Mouse (Mus musculus) lung, postnatal 10 days (tissue): ENCODE measurements around the gene Myh3.
A peak's percentile ranks its signal among the peaks of the same experiment; 100 is the strongest.
"Not testable (repeated sequence)": the region's sequence is repeated elsewhere in the genome, so short reads cannot be mapped to it uniquely, and the experiment has no call there.

Experiments
- DNase-seq: peaks from one replicate; pipeline ENCODE4 v3.0.0; 2021

Gene Myh3

DNA sequence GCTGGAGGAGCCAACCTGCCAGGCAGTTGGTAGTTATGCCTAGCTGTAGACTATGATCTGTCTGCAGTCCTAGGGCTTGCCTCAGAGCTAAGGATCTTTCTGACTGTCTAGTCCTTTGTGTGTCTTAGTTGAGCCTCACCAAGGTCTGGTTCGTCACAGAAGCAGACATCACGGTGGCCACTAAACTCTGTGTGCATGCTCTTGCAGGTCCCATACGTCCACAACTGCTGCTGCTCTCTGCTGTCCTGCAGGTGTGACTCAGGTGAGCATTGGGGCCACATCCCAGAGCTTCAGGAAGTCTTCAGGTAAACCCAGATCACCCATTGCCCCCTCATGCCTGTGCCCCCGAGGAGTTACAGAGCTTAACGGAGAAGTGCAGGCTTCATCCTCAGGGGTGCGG is 788 bp downstream of the Myh3 start:
- DNase-seq = no peak

DNA sequence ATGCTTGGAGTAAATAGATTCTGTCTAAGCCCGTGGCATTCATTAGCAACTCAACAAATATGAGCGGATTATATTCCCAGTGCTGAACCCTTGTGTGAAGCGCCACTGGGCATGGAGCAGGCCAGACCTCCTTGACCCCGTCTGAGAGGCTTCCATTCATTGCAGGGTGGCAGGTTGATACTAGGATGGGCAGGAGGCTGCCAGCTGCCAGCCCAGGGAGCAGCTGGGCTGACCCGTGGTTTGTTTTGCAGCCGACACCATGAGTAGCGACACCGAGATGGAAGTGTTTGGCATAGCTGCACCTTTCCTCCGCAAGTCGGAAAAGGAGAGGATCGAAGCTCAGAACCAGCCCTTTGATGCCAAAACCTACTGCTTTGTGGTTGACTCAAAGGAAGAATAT is 1.6 kb downstream of the Myh3 start:
- no peak for DNase-seq

DNA sequence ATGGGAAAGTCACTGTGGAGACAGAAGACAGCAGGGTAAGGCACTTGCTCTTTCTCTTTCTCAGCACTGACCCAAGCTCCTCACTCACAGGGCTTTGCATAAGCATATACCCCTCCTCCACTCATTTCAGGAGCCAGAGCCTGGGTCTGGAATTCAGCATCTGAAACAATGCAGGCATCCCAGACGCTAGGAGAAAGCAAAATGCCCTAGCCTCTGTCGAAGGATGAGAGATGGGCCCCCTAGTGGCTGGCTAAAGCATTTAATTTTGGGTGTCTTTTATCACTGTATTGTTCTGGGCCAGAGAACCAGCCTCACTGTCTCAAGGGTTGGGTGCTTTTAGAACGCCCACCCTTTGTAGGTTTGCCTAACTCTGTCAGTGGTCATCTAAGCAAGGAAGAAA is 2.1 kb downstream of the Myh3 start:
- DNase-seq = peak; percentile 78

DNA sequence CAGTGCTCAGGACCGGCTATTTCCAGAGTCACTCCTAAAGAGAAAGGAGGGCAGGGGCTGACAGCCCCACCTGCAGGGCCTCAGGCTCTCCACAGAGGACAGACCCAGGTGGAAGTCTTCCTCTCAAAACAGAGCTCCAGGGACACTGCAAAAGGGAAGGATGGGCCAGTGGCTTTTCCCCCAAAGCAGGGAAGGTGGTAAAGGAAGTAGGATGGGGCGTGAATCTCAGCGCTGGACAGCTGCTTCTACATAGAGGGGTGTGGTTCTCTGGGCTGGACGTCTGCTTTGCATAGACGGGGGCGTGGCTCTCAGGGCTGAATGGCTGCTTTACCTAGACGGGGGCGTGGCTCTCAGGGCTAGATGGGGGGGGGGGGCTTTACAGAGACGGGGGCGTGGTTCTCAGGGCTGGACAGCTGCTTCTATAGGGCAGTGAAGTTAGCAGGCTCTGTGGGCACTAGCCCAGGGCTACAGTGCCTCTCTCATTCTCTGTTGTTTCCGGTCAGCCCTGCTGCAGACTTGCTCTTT is 3.1 kb downstream of the Myh3 start:
- DNase-seq = peak; percentile 55

DNA sequence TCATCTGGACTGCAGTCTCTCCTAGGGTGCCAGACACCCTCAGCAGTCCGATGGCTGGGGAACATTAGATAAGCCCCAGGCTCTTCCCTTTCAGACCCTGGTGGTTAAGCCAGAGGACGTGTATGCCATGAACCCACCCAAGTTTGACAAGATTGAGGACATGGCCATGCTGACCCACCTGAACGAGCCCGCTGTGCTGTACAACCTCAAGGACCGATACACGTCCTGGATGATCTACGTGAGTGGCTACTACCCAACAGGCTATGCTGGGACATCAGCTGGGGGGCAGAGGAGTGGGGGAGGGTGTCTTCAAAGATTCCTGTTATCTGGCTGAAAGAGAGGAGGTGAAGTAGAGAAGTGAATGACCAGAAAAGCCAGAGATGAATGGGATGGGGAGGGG is 4.1 kb downstream of the Myh3 start:
- no peak for DNase-seq

DNA sequence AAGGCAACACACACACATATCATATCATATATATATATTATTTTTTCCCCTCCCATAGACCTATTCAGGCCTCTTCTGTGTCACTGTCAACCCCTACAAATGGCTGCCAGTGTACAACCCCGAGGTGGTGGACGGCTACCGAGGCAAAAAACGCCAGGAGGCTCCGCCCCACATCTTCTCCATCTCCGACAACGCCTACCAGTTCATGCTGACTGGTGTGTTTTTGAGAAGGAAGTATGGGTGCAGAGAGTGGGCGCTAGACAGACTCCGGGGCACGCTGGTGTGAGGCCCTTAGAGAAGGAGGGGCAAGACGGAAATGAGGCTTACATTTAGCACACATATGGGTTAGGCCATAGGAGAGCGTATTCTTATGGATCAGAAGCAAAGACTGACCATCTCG is 4.7 kb downstream of the Myh3 start:
- DNase-seq = no peak

DNA sequence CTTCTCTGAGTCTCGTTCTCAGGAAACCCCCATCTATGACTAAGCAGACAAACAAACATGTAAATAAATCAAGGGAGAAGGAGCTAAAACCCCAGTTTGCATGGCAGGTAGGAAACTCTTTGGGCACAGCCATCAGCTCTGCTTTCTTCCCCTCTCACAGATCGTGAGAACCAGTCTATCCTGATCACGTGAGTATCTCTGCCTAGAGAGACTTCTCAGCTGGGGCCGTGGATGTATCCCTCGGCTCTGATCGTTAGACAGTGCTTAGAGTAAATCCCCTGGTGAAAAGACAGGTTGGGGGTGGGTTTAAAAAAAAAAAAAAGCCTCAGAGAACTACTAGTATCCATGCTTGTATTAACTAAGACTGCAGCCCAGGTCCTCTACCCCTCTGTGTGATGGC is 5.1 kb downstream of the Myh3 start:
- DNase-seq = no peak

DNA sequence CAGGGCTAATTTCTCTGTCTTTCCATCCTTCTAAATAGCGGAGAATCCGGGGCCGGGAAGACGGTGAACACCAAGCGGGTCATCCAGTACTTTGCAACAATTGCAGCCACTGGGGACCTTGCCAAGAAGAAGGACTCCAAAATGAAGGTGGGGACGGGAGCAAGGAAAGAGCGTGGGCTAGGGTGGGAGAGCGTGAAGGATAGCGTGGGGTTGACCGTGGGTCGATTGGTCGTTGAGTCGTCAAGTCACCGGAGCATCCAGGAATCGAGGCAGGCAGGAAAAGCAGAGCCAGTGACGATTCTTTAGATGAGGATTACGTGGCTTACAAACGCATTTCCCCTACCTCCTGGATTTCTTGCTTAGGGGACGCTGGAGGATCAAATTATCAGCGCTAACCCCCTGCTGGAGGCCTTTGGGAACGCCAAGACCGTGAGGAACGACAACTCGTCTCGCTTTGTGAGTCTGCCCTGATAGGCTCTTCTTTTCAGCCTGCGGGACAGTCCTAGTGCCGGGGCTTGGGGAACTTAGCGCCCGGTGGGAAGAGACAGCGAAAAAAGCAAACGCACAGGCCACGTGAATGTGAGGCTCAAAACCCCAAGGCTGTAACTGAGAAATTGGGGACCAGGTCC is 5.7 kb downstream of the Myh3 start:
- no peak for DNase-seq

DNA sequence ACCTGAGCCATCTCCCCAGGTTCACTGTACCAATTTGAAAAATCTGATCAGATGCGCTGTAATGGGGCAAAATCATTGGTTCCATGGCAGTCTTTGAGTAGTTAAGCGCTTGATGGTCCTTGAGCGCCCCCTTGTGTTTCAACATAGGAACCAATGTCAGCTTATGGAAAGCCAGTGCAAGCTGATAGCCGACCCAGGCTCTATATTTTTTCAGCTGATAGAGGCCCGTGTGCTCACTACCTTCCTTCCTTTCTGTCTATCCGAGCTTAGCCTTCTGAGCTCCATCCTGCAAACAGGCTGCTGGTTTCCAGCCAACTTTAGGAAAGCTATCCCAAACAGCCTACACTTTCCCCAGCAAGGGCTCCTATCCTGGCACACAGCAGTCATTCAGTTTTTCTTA is 7.4 kb downstream of the Myh3 start:
- DNase-seq = peak; percentile 83

DNA sequence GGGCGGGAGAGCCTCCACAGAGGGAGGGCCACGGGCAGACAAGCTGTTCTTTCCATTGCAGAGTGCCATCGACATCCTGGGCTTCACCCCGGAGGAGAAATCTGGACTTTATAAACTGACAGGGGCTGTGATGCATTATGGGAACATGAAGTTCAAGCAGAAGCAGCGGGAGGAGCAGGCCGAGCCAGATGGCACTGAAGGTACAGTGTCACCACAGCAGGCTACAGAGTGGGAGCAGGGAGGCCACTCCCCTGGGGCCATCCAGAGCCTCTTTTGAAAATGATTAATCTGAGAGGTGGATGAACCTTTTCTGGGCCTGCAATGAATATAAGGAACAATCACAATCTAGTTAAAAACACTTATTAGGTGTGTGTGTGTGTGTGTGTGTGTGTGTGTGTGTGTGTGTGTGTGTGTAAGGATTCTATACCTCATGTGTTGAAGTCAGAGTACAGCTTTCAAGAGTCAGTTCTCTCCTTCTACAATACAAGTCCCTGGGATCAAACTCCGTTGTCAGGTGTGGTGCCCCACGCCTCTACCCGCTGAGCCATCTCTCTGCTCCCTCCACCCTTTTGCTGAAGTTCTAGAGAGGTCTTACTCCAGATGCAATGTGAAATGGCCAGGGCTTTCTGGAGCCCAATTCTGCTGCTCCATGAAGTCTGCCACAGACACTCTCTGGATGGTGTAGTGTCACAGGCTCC is 8.5 kb downstream of the Myh3 start:
- no peak for DNase-seq

DNA sequence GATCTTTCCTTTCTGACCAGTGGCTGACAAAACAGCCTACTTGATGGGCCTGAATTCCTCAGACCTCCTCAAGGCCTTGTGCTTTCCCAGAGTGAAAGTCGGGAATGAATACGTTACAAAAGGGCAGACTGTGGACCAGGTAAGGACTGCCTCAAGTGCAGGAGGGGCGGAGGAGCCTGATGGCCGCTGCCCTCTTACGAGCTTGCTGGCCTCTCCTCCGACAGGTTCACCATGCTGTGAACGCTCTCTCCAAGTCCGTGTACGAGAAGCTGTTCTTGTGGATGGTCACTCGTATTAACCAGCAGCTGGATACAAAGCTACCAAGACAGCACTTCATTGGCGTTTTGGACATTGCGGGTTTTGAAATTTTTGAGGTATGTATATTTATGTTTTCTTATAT is 9.1 kb downstream of the Myh3 start:
- DNase-seq = no peak

DNA sequence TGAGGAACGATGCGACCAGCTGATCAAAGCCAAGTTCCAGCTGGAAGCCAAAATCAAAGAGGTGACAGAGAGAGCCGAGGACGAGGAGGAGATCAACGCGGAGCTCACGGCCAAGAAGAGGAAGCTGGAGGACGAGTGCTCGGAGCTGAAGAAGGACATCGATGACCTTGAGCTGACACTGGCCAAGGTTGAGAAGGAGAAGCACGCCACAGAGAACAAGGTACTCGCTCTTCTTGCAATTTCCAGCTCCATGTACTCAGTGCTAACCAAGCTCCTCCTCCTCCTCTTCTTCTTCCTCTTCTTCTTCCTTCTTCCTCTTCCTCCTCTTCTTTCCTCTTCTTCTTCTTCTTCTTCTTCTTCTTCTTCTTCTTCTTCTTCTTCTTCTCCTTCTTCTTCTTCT is 14.3 kb downstream of the Myh3 start:
- DNase-seq = not testable (repeated sequence)

DNA sequence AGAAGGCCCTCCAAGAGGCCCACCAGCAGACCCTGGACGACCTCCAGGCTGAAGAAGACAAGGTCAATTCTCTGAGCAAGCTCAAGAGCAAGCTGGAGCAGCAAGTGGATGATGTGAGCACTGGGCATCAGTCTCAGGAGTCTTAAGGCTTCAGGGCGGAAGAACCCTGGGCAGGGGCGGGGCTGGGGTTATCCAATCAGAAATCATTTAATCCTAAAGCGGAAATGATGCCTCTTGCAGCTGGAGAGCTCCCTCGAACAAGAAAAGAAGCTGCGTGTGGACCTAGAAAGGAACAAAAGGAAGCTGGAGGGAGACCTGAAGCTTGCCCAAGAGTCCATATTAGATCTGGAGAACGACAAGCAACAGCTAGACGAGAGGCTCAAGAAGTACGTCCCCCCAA is 15.1 kb downstream of the Myh3 start:
- DNase-seq = no peak

DNA sequence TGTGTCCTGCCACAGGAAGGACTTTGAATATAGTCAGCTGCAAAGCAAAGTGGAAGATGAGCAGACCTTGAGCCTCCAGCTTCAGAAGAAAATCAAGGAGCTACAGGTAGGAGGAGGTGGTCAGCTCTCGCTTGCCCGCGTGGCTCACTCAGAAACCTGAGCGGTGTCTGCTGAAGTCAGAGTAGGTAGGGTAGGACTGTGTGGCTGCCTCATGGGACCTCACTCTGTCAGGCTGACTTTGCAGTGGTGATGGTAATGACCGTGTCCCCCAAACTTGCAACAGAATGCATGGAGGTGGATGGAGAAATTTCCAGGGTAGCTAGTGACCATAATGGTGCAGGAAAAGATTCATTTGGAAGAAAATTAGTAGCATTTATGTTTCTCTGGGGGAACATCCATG is 15.6 kb downstream of the Myh3 start:
- DNase-seq = no peak

DNA sequence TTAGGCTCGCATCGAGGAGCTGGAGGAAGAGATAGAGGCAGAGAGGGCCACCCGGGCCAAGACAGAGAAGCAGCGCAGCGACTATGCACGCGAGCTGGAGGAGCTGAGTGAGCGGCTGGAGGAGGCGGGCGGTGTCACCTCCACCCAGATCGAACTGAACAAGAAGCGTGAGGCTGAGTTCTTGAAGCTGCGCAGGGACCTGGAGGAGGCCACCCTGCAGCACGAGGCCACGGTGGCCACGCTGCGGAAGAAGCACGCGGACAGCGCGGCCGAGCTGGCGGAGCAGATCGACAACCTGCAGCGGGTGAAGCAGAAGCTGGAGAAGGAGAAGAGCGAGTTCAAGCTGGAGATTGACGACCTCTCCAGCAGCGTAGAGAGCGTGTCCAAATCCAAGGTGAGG is 16.4 kb downstream of the Myh3 start:
- no peak for DNase-seq

DNA sequence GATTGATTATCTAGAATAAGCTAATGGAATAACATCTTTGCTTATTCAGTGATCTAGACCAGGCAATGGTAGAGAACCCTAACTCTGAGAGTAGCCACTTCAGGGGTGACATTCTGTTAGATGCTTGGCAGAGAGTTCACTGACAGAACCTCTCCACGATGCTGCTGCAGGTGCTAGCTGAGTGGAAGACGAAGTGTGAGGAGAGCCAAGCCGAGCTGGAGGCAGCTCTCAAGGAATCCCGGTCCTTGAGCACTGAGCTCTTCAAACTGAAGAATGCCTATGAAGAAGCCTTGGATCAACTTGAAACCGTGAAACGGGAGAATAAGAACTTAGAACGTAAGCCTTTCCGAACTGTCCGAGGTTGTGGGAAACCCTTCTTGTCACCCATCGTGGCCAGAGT is 19.6 kb downstream of the Myh3 start:
- DNase-seq = no peak

DNA sequence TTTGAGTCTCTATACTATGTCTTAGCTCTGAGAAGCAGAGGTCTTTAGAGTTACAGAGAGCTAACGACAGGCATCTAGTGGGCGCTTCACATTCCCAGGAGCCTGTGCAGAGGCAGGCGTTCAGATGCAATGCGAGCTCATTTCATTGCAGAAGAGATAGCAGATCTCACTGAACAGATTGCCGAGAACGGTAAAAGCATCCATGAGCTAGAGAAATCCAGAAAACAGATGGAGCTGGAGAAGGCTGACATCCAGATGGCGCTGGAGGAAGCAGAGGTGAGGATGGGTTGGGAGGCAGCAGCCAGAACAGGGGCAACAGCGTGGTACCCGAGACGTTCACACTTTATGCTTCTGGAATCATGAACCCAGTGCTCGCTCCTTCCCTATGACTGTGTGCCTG is 20.3 kb downstream of the Myh3 start:
- no peak for DNase-seq

DNA sequence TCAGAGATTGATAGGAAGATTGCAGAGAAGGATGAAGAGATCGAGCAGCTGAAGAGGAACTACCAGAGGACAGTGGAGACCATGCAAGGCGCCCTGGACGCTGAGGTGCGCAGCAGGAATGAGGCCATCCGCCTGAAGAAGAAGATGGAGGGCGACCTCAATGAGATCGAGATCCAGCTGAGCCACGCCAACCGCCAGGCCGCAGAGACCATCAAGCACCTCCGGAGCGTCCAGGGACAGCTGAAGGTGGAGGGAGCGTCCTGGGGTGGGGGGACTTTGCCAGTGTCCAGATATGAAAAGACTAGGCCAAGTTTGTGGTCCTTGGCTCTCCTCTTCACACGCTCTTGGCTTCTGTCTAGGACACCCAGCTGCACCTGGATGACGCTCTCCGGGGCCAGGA is 21.1 kb downstream of the Myh3 start:
- DNase-seq = no peak

DNA sequence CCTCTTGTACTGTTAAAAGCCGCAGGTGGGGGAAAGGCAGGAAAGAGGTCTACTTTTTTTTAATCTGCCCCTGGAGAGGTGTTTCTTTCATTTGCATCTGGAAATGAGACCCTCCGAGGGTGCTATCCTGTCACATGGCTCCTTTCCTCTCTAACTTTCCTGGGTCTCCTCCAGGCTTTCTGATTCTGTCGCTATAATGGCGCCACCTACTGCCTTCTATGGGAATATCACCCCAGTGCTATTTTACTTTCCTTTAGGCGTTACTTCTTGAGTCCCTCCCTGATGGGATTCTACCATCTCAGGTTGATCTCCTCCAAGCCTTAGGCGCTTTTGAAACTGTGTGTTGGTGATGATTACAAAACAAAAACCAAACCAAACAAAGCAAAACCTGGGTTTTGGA is 22.1 kb downstream of the Myh3 start:
- peak; percentile 63 for DNase-seq

DNA sequence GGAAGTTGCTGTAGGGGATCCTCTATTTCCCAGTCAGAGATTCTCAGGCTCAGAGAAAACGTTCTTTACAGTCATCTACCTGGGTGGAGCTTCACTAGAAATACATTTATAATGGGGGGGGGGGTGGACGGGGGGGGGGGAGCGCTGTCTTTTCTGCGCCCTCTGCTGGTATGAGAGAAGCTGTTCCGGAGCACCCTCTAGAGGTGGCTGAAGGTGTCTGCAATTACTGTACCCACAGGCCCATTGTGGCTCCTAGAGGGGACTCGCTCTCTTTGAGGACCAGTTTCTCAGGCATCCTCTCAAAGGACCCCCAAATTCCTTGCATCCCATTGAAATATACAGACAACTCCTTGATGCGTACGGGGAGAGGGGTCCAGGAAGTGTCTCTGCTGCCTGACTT is 23.6 kb downstream of the Myh3 start:
- peak; percentile 72 for DNase-seq

DNA sequence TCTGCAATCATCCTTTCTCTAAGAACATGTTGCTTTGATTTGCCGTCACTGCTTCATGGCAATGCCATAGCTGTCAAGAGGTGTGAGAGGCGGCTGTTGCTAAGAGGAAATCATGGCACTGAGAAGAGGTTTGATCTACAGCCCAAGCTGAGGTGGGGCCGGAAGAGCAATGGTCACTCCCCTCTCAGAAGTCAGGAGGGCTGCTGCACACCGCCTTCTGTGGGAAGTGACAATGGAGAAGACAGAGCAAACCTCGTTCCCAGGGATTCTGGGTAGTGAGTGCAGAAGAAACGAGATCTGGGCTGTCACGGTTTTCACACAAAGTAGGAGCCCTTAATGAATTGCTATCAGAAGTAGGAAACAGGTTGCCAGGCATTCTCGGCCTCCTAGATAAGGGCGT is 25.2 kb downstream of the Myh3 start:
- DNase-seq = no peak

DNA sequence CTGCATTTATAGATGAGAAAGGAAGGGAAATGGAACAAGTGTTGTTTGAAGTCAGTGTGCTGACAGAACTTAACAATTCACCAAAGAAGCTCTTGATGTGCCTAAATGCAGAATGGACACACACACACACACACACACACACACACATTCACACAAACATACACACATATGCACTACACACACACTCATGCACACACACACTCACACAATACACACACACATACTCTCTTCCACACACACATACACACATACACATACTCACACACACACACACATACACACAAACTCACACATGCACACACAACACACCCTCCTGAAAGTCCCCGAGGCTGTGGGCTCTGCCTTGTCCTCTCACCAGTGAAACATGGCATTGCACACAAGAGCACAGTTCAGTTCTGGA is 26.1 kb downstream of the Myh3 start:
- no peak for DNase-seq

DNA sequence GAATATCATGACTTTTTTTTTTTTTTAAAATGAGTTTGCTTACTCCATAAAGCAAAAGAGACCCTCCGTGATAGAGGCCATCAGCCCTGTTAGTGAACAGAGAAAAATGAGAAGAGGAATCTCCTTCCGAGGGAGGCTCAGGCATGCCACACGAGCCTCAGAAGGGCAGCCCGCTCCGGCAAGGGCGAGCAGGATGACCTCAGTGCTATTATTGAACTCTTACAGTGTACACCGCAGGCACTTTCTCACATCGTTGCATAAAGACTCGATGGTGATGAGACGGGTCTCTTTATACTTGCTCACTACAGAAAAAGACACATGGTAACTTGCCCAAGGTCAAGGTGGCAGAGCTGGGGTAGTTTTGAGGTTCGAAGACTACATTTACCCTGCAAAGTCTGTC is 26.6 kb downstream of the Myh3 start:
- DNase-seq = no peak

DNA sequence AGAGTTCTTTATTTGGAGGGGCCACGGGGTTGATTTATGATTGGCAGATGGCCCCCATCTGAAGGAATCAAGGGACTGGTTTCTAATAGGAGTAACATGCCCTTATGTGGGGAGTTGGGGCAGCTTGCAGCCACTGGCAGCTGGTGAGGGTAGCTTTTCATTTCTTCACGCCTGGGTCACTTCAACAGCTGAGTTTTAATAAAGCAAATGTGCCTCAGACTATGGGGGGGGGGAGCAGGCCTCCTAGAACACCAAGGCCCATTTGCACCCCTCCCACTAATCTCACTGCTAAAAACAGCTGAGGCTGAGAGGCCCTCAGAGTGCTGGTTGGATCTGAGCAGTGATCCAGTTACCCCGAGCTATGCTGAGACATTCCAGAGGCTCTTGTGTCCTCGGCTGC is 27.6 kb downstream of the Myh3 start:
- DNase-seq = no peak

DNA sequence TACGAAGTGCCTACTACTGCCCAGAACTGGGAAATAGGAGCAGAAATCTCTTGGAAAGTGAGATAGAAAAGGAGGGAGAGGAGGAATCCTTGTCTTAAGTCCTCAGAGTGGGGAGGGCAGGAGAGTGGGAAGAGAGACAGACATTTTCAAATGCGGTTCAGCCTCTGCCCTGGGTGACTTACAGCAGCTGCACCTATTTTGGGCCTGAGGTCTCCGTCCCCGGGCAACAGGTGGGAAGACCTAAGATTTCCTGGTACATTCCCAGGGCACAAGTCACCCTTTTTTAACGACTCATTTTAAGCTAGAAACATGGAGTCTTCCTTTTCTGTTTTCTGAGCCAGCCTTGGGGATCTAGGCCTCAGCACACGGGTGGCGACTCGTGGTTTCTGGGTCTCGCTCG is 28.9 kb downstream of the Myh3 start:
- no peak for DNase-seq
